Comparison of ENCODE assay signal across 17 mouse cellular contexts in genomic region chr6:59190006-59190405, GRCm38 (mm10).
"Had no signal": no experiment of that assay in that cellular context is flagged by ENCODE, and none has a peak within 500 bp of the region (broad histone marks: within the 10 kb centered on the region; RNA-seq: fewer than 3 reads in every experiment).

No protein-coding gene starts in this region.

- ATAC-seq: lung, postnatal 0 days; midbrain, embryonic 13.5 days; midbrain, embryonic 15.5 days had no signal

- H3K4me3 ChIP-seq: lung, embryonic 15.5 days; megakaryocyte, embryonic 14.5 days; midbrain, embryonic 13.5 days; midbrain, embryonic 15.5 days; neural tube, embryonic 12.5 days; stomach, embryonic 15.5 days had no signal

- H3K9me3 ChIP-seq: lung, embryonic 15.5 days; megakaryocyte, embryonic 14.5 days; midbrain, embryonic 13.5 days; midbrain, embryonic 15.5 days; neural tube, embryonic 12.5 days; stomach, embryonic 15.5 days had no signal

- H3K27ac ChIP-seq: lung, embryonic 15.5 days; macrophage; midbrain, embryonic 13.5 days; midbrain, embryonic 15.5 days; neural tube, embryonic 12.5 days; stomach, embryonic 15.5 days; stomach, postnatal 0 days had no signal

- H3K9ac ChIP-seq: lung, embryonic 15.5 days; midbrain, embryonic 13.5 days; midbrain, embryonic 15.5 days; neural tube, embryonic 12.5 days; stomach, embryonic 15.5 days had no signal

- H3K36me3 ChIP-seq: lung, embryonic 15.5 days; midbrain, embryonic 13.5 days; midbrain, embryonic 15.5 days; neural tube, embryonic 12.5 days; stomach, embryonic 15.5 days had no signal

- H3K4me1 ChIP-seq: lung, embryonic 15.5 days; midbrain, embryonic 13.5 days; midbrain, embryonic 15.5 days; neural tube, embryonic 12.5 days; stomach, embryonic 15.5 days had no signal

- DNase-seq: lung, adult 2 months; lung, postnatal 14 days; lung, postnatal 36 days; right cerebral cortex, postnatal 14 days; thymus, adult 2 months; thymus, postnatal 25 days; thymus, postnatal 4 days had no signal

- H3K4me2 ChIP-seq: lung, embryonic 15.5 days; midbrain, embryonic 11.5 days; midbrain, embryonic 13.5 days; midbrain, embryonic 15.5 days; neural tube, embryonic 12.5 days; stomach, embryonic 15.5 days had no signal

- H3K27me3 ChIP-seq: lung, embryonic 15.5 days; megakaryocyte, embryonic 14.5 days; midbrain, embryonic 13.5 days; midbrain, embryonic 15.5 days; neural tube, embryonic 12.5 days; stomach, embryonic 15.5 days had no signal
